Mouse (Mus musculus) liver, embryonic 11.5 days (tissue): ENCODE measurements around the gene B3gnt8. TPM values are rescaled to one million over a fixed set of nuclear protein-coding genes. Genes with fewer than 3 reads are reported as not detected.

Experiments used
- ATAC-seq: fragments of 200-750 bp; cut with Nextera tagmentation; replicated peaks from 2 replicates; pipeline ENCODE4 v1.8.0; 2017; ENCODE audit warnings: moderate number of reproducible peaks, mild to moderate bottlenecking, moderate TSS enrichment, moderate library complexity; ENCODE audit not compliant: low FRiP score
- DNase-seq: peaks from one replicate; pipeline ENCODE4 v3.0.0-alpha.2; 2017; ENCODE audit warnings: low spot score
- H3K27ac ChIP-seq: fragments of 300-500 bp; sonication (generic); 2 replicates; pipeline ENCODE4 v1.5.1; 2014; ENCODE audit warnings: mild to moderate bottlenecking, low read depth, low read length, control low read depth
- H3K27me3 ChIP-seq: fragments of 300-500 bp; sonication (generic); replicated peaks from 2 replicates; pipeline ENCODE4 v1.6.1; 2014; ENCODE audit warnings: low read length, mixed read lengths; ENCODE audit not compliant: control insufficient read depth, insufficient read depth
- H3K36me3 ChIP-seq: fragments of 300-500 bp; sonication (generic); 2 replicates; pipeline ENCODE4 v1.6.1; 2014; ENCODE audit warnings: mild to moderate bottlenecking, low read length, moderate library complexity, mixed read lengths; ENCODE audit not compliant: control insufficient read depth, insufficient read depth
- H3K4me1 ChIP-seq: fragments of 300-500 bp; sonication (generic); replicated peaks from 2 replicates; pipeline ENCODE4 v1.6.1; 2014; ENCODE audit warnings: low read length, mixed read lengths; ENCODE audit not compliant: control insufficient read depth, insufficient read depth
- H3K4me2 ChIP-seq: fragments of 300-500 bp; sonication (generic); 2 replicates; pipeline ENCODE4 v1.6.1; 2014; ENCODE audit warnings: mild to moderate bottlenecking, control low read depth, moderate library complexity
- H3K4me3 ChIP-seq: fragments of 300-500 bp; sonication (generic); 2 replicates; pipeline ENCODE4 v1.5.1; 2014; ENCODE audit warnings: low read depth, low read length, control low read depth
- H3K9ac ChIP-seq: fragments of 300-500 bp; sonication (generic); 2 replicates; pipeline ENCODE4 v1.6.1; 2014; ENCODE audit warnings: low read depth, low read length, control low read depth
- H3K9me3 ChIP-seq: fragments of 300-500 bp; sonication (generic); 2 replicates; pipeline ENCODE4 v1.6.1; 2016; ENCODE audit warnings: low read length, inconsistent platforms, mixed read lengths; ENCODE audit not compliant: control insufficient read depth
- WGBS: fragments of 180-500 bp; shearing (Covaris S2); extraction: QIAGEN DNeasy Blood & Tissue Kit; methylation state at CpG from one replicate; pipeline ENCODE4 v1.1.7; 2014; 5-methylcytosine and 5-hydroxymethylcytosine counted together
- polyA plus RNA-seq: library from polyadenylated mRNA; unstranded; fragments of >200 nt; fragmentation: Nextera tagmentation; extraction: Ambion mirVana; gene quantifications from 2 replicates; pipeline ENCODE4 v1.2.1, GENCODE M21; 2014

B3gnt8 gene
- polyA plus RNA-seq, 1 experiment from 2014 or later, result 2.3 TPM

GRCm38 (mm10) chr7:25625594-25626250 is 732 bp upstream of the B3gnt8 start:
- no peaks in the 10 kb centered on the region for H3K27me3 ChIP-seq
- H3K4me2 ChIP-seq, result no peak overlapping the region
- peaks cover 20% of the 10 kb centered on the region for H3K4me1 ChIP-seq
- H3K4me3 ChIP-seq, result no peak overlapping the region
- H3K9me3 ChIP-seq, result no peaks in the 10 kb centered on the region
- ATAC-seq, result 0 out of 2 replicates have a peak, but pooled peaks have one; percentile 2
- no peak overlapping the region for H3K27ac ChIP-seq
- H3K36me3 ChIP-seq, result 0 out of 2 replicates have a peak, but pooled peaks cover 3% of the 10 kb centered on the region
- H3K9ac ChIP-seq, result no peak overlapping the region
- 68% methylated on average over 10 of the region's 10 CpGs for WGBS
- no peak for DNase-seq

GRCm38 (mm10) chr7:25627431-25628322 is 1.2 kb downstream of the B3gnt8 start:
- DNase-seq (peak; percentile 77), ATAC-seq (peak; percentile 84)
- peak overlapping the region; percentile 73; the same call in 1 of the 2 replicates for H3K27ac ChIP-seq
- no peaks in the 10 kb centered on the region for H3K27me3 ChIP-seq
- peak overlapping the region; percentile 91 for H3K4me2 ChIP-seq
- H3K36me3 ChIP-seq, result no peaks in the 10 kb centered on the region; the same call in 1 of the 2 replicates
- peak overlapping the region; percentile 61 for H3K9ac ChIP-seq
- H3K9me3 ChIP-seq, result no peaks in the 10 kb centered on the region
- 16% methylated on average over 38 of the region's 38 CpGs for WGBS
- peak overlapping the region; percentile 54 for H3K4me3 ChIP-seq
- H3K4me1 ChIP-seq, result peaks cover 20% of the 10 kb centered on the region

- WGBS, result 61% methylated on average over 8 of the region's 8 CpGs
- H3K4me3 ChIP-seq, result peak overlapping the region; percentile 54
- peak overlapping the region; percentile 61 for H3K9ac ChIP-seq
- no peak overlapping the region for H3K27ac ChIP-seq
- H3K4me2 ChIP-seq, result peak overlapping the region; percentile 91
- H3K36me3 ChIP-seq, result peaks cover 4% of the 10 kb centered on the region; the same call in 1 of the 2 replicates
- peaks cover 20% of the 10 kb centered on the region for H3K4me1 ChIP-seq
- ATAC-seq, result no peak
- H3K9me3 ChIP-seq, result no peaks in the 10 kb centered on the region
- DNase-seq, result no peak
- no peaks in the 10 kb centered on the region for H3K27me3 ChIP-seq
These were observed 1.8 kb downstream of the B3gnt8 start for GRCm38 (mm10) chr7:25628323-25628620.

GRCm38 (mm10) chr7:25632679-25633078 is 6.2 kb downstream of the B3gnt8 start:
- WGBS, result 69% methylated on average over 5 of the region's 5 CpGs
- H3K4me2 ChIP-seq, result no peak overlapping the region
- H3K27me3 ChIP-seq, result no peaks in the 10 kb centered on the region
- DNase-seq (no peak), ATAC-seq (no peak)
- H3K9me3 ChIP-seq, result no peaks in the 10 kb centered on the region
- H3K27ac ChIP-seq, result no peak overlapping the region
- peaks cover 4% of the 10 kb centered on the region; the same call in 1 of the 2 replicates for H3K36me3 ChIP-seq
- no peak overlapping the region for H3K9ac ChIP-seq
- no peak overlapping the region for H3K4me3 ChIP-seq
- peaks cover 8% of the 10 kb centered on the region for H3K4me1 ChIP-seq

- Histone ChIP-seq H3K4me3 (no peak overlapping the region), H3K9me3 (no peaks in the 10 kb centered on the region), H3K9ac (no peak overlapping the region), H3K27ac (no peak overlapping the region), H3K27me3 (no peaks in the 10 kb centered on the region), H3K36me3 (peaks cover 4% of the 10 kb centered on the region; the same call in 1 of the 2 replicates), H3K4me1 (no peaks in the 10 kb centered on the region), H3K4me2 (no peak overlapping the region)
- no peak for ATAC-seq
- no peak for DNase-seq
- WGBS, result 46% methylated on average over 3 of the region's 3 CpGs
These were observed 9.9 kb downstream of the B3gnt8 start for GRCm38 (mm10) chr7:25636373-25636772.

- no peaks in the 10 kb centered on the region for H3K4me1 ChIP-seq
- no peak overlapping the region for H3K4me2 ChIP-seq
- H3K4me3 ChIP-seq, result no peak overlapping the region
- no peak overlapping the region for H3K27ac ChIP-seq
- no peak for DNase-seq
- H3K9me3 ChIP-seq, result no peaks in the 10 kb centered on the region
- no peak overlapping the region for H3K9ac ChIP-seq
- peaks cover 4% of the 10 kb centered on the region; the same call in 1 of the 2 replicates for H3K36me3 ChIP-seq
- H3K27me3 ChIP-seq, result no peaks in the 10 kb centered on the region
- WGBS, result 86% methylated on average over 5 of the region's 5 CpGs
- no peak for ATAC-seq
These were observed 10.6 kb downstream of the B3gnt8 start for GRCm38 (mm10) chr7:25637099-25637498.

GRCm38 (mm10) chr7:25639754-25640153 is 13.3 kb downstream of the B3gnt8 start:
- Histone ChIP-seq H3K4me3 (no peak overlapping the region), H3K9me3 (no peaks in the 10 kb centered on the region), H3K27me3 (no peaks in the 10 kb centered on the region), H3K4me2 (no peak overlapping the region), H3K27ac (no peak overlapping the region), H3K36me3 (no peaks in the 10 kb centered on the region), H3K9ac (no peak overlapping the region), H3K4me1 (no peaks in the 10 kb centered on the region)
- WGBS, result 88% methylated on average over 4 of the region's 4 CpGs
- ATAC-seq (no peak), DNase-seq (no peak)

GRCm38 (mm10) chr7:25644136-25644535 is 17.7 kb downstream of the B3gnt8 start:
- H3K27ac ChIP-seq, result no peak overlapping the region
- no peak overlapping the region for H3K9ac ChIP-seq
- H3K4me3 ChIP-seq, result no peak overlapping the region
- no peaks in the 10 kb centered on the region for H3K9me3 ChIP-seq
- H3K4me2 ChIP-seq, result no peak overlapping the region
- ATAC-seq (no peak), DNase-seq (no peak)
- 61% methylated on average over 10 of the region's 10 CpGs for WGBS
- no peaks in the 10 kb centered on the region for H3K36me3 ChIP-seq
- H3K4me1 ChIP-seq, result no peaks in the 10 kb centered on the region
- H3K27me3 ChIP-seq, result no peaks in the 10 kb centered on the region
